Mouse (Mus musculus): ENCODE results near the gene Smim14.
"Not testable (repeated sequence)": the region's sequence is repeated elsewhere in the genome, so short reads cannot be mapped to it uniquely, and the experiment has no call there.

Gene Smim14

GRCm38 (mm10) chr5:65524831-65525230 lies 12.2 kb downstream of the Smim14 start:
- DNase-seq (ENCODE audit: low spot score in 2 of 2), result no peak

GRCm38 (mm10) chr5:65521803-65522202 lies 15.2 kb downstream of the Smim14 start:
- no peak for DNase-seq (ENCODE audit: low spot score in 2 of 2)

GRCm38 (mm10) chr5:65514635-65515278 lies 22.2 kb downstream of the Smim14 start:
- DNase-seq (ENCODE audit: low spot score in 2 of 2), result no peak

- DNase-seq (ENCODE audit: low spot score in 2 of 2), result no peak
Observed at GRCm38 (mm10) chr5:65513506-65513905, 23.5 kb downstream of the Smim14 start.

GRCm38 (mm10) chr5:65508395-65508794 lies 28.6 kb downstream of the Smim14 start:
- no peak for DNase-seq (ENCODE audit: low spot score in 2 of 2)

GRCm38 (mm10) chr5:65505786-65506185 lies 31.2 kb downstream of the Smim14 start:
- DNase-seq (ENCODE audit: low spot score in 2 of 2), result no peak

- no peak for DNase-seq (ENCODE audit: low spot score in 2 of 2)
Observed at GRCm38 (mm10) chr5:65501407-65501806, 35.6 kb downstream of the Smim14 start.

GRCm38 (mm10) chr5:65500231-65500630 lies 36.8 kb downstream of the Smim14 start:
- DNase-seq (ENCODE audit: low spot score in 2 of 2), result no peak

GRCm38 (mm10) chr5:65492716-65493531 lies 44.1 kb downstream of the Smim14 start, which contains the start of gene Gm43552:
Gm43552 (minus strand) TSS chr5:65492833.
- peak; percentile 92 to 96 for DNase-seq (ENCODE audit: low spot score in 2 of 2)

GRCm38 (mm10) chr5:65491767-65492715 lies 44.9 kb downstream of the Smim14 start:
- peak; percentile 67 to 75 for DNase-seq (ENCODE audit: low spot score in 2 of 2)

GRCm38 (mm10) chr5:65489830-65490229 lies 47.2 kb downstream of the Smim14 start:
- DNase-seq (ENCODE audit: low spot score in 2 of 2), result no peak

- DNase-seq (ENCODE audit: low spot score in 2 of 2), result no peak
Observed at GRCm38 (mm10) chr5:65488725-65489124, 48.3 kb downstream of the Smim14 start.

- no peak for DNase-seq (ENCODE audit: low spot score in 2 of 2)
Observed at GRCm38 (mm10) chr5:65487381-65487780, 49.6 kb downstream of the Smim14 start.

GRCm38 (mm10) chr5:65486514-65486913 lies 50.5 kb downstream of the Smim14 start:
- no peak for DNase-seq (ENCODE audit: low spot score in 2 of 2)

- DNase-seq (ENCODE audit: low spot score in 2 of 2), result no peak
Observed at GRCm38 (mm10) chr5:65482996-65483395, 54.0 kb downstream of the Smim14 start.

- DNase-seq (ENCODE audit: low spot score in 2 of 2), result no peak
Observed at GRCm38 (mm10) chr5:65480511-65480910, 56.5 kb downstream of the Smim14 start.

GRCm38 (mm10) chr5:65479681-65480445 lies 57.1 kb downstream of the Smim14 start:
- no peak for DNase-seq (ENCODE audit: low spot score in 2 of 2)

GRCm38 (mm10) chr5:65478224-65478623 lies 58.8 kb downstream of the Smim14 start:
- DNase-seq (ENCODE audit: low spot score in 2 of 2), result no peak

- not testable (repeated sequence) for DNase-seq (ENCODE audit: low spot score in 2 of 2)
Observed at GRCm38 (mm10) chr5:65476739-65477138, 60.2 kb downstream of the Smim14 start.

- no peak for DNase-seq (ENCODE audit: low spot score in 2 of 2)
Observed at GRCm38 (mm10) chr5:65475806-65476205, 61.2 kb downstream of the Smim14 start.

- DNase-seq (ENCODE audit: low spot score in 2 of 2), result no peak
Observed at GRCm38 (mm10) chr5:65469766-65470165, 67.2 kb downstream of the Smim14 start.
